Mouse (Mus musculus) testis, adult 2 months (tissue): ENCODE results near the gene Bcl2. TPM values are rescaled to one million over a fixed set of nuclear protein-coding genes. Genes with fewer than 3 reads are reported as not detected.
A peak's percentile ranks its signal among the peaks of the same experiment; 100 is the strongest.

ENCODE experiments used
- H3K27ac ChIP-seq: fragments of 200-500 bp; 2 replicates; pipeline ENCODE4 v1.5.1; 2012; ENCODE audit warnings: low read depth, low read length; ENCODE audit not compliant: control insufficient read depth, insufficient read depth
- H3K27me3 ChIP-seq: fragments of 200-500 bp; 2 replicates; pipeline ENCODE4 v1.6.1; 2012; ENCODE audit warnings: mild to moderate bottlenecking, low read length, moderate library complexity; ENCODE audit not compliant: control insufficient read depth, insufficient read depth
- H3K36me3 ChIP-seq: fragments of 200-500 bp; 2 replicates; pipeline ENCODE4 v1.6.1; 2012; ENCODE audit warnings: mild to moderate bottlenecking, low read length; ENCODE audit not compliant: control insufficient read depth, insufficient read depth
- H3K4me1 ChIP-seq: fragments of 200-500 bp; 2 replicates; pipeline ENCODE4 v1.6.1; 2012; ENCODE audit warnings: low read length; ENCODE audit not compliant: control insufficient read depth, insufficient read depth
- H3K4me3 ChIP-seq: fragments of 200-500 bp; 2 replicates; pipeline ENCODE4 v1.5.1; 2012; ENCODE audit warnings: low read depth, mild to moderate bottlenecking, low read length, moderate library complexity, mixed read lengths; ENCODE audit not compliant: control insufficient read depth
- CTCF ChIP-seq: fragments of 200-500 bp; IDR thresholded peaks from 2 replicates; pipeline ENCODE4 v1.5.1; 2012; ENCODE audit warnings: low read depth, mild to moderate bottlenecking, inconsistent platforms, low read length, moderate library complexity; ENCODE audit not compliant: control insufficient read depth, insufficient read depth, insufficient replicate concordance
- POLR2A ChIP-seq: fragments of 200-500 bp; IDR thresholded peaks from 2 replicates; pipeline ENCODE4 v1.6.1; 2012; ENCODE audit warnings: low read depth, mild to moderate bottlenecking, inconsistent platforms, low read length, moderate library complexity; ENCODE audit not compliant: control insufficient read depth
- polyA plus RNA-seq: library from polyadenylated mRNA; depleted of rRNA; stranded (reverse); fragments of >200 nt; gene quantifications from 2 replicates; pipeline ENCODE4 v1.2.3, GENCODE M21; 2012; rRNA removed

The Bcl2 gene
- polyA plus RNA-seq, 1 experiment: 0.11 TPM

DNA sequence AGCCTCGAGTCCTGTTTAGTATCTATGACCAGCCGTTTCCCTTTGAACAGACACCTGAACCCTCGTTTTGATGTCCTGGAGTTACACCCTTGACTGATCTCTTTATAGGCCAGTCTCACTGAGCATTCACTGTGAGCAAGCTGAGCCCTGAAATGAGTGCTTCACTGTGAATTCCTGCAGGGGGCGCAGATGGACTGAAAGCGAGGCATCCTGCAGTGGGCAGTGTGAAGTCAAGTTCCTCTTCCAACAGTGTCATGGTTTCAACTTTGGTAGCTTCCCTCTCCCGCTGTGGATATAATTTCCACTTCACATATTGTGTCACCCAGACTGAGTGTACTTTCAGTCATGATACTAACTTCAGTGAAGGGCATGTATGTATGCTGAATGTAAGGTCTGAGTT, 202.5 kb downstream of the Bcl2 start:
- Histone ChIP-seq H3K27me3 (no peaks in the 10 kb centered on the region), H3K4me1 (no peaks in the 10 kb centered on the region)

DNA sequence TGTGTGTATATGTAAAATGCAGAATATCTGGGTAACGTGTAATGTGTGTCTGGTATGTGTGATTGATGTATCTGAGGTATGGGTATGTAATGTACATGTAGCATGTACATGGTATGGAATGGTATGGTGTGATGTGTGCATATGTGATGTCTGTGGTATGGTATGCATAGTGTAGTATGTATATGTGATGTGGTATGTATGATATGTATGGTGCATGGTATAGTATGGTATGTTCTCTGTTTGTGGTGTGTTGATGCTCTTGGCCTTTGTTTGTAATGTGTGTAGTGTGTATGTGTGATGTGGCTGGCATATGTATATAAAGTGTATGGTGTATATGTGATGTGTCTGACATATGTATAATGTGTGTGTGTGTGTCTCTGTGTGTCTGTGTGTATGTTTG, 206.5 kb downstream of the Bcl2 start:
- H3K36me3 ChIP-seq: no peaks in the 10 kb centered on the region
- no peak overlapping the region for H3K4me3 ChIP-seq
- TF ChIP-seq POLR2A: no peak
- no peak for TF ChIP-seq CTCF
- H3K27ac ChIP-seq: no peak overlapping the region
- no peaks in the 10 kb centered on the region for H3K27me3 ChIP-seq
- no peaks in the 10 kb centered on the region for H3K4me1 ChIP-seq

More for the DNA sequence above, 202.5 kb downstream of the Bcl2 start:
- H3K27ac ChIP-seq: no peak overlapping the region
- H3K36me3 ChIP-seq: no peaks in the 10 kb centered on the region
- TF ChIP-seq CTCF (peak; percentile 72; the same call in 1 of the 2 replicates), POLR2A (no peak)
- H3K4me3 ChIP-seq: no peak overlapping the region

DNA sequence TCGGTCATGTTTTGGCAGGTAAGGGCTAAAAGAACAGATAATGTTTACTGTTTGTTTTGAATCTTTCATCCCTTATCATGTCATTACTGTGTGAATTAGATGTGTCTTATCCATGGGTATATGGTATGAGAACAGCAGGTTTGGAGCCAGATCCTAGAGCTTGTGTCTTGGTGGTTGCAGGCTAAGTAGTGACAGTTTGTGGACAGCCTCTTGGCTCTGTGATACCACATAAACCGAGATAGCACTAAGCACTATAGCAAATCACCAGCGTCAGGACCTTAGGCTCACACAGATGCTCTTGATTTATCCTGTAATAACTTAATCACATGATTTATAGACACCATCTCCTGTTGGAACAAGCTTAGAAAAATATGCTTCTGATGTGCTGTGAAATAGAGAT, 210.2 kb downstream of the Bcl2 start:
- Histone ChIP-seq H3K4me3 (no peak overlapping the region), H3K36me3 (no peaks in the 10 kb centered on the region), H3K4me1 (no peaks in the 10 kb centered on the region), H3K27me3 (no peaks in the 10 kb centered on the region), H3K27ac (no peak overlapping the region)
- TF ChIP-seq CTCF (no peak), POLR2A (no peak)

DNA sequence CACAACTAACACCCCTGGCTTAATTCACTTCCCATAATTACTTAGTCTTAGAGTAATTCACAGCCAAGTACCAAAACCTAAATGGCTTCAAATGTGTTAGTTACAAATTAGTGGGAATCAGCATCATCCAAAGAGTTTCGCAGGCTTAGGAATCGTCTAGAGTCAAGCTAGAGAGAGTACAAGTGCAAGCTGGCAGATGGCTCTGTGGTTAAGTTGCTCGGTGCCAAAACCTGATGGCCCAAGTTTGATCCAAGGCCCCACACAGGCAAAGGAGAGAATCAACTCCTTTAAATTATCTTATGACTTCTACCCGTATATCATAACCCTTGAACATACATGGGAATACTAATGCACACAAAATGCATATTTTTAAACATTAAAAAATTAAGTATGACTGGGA, 210.7 kb downstream of the Bcl2 start:
- no peak overlapping the region for H3K27ac ChIP-seq
- H3K27me3 ChIP-seq: no peaks in the 10 kb centered on the region
- H3K36me3 ChIP-seq: no peaks in the 10 kb centered on the region
- no peaks in the 10 kb centered on the region for H3K4me1 ChIP-seq
- no peak overlapping the region for H3K4me3 ChIP-seq
- TF ChIP-seq CTCF (no peak), POLR2A (no peak)

DNA sequence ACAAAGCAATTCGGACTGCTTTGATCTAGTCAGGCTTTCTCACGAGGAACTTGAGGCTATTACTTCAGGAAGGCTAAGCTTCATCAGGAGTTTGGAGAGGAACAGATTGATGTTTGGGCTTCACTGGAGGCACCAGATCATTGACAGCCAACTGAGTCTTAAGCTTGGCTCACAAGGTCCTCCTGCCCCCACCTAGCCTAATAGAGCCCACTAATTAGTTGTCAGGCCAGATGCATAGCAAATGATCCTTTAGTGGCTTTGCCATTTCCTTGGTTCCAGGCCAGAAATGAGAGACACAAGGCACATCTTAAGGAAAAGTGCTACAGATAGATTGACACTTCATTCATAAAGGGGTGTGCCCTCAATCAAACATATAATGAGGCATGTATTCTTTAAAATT, 216.1 kb downstream of the Bcl2 start:
- Histone ChIP-seq H3K36me3 (no peaks in the 10 kb centered on the region), H3K4me3 (no peak overlapping the region), H3K4me1 (no peaks in the 10 kb centered on the region), H3K27me3 (no peaks in the 10 kb centered on the region), H3K27ac (no peak overlapping the region)
- TF ChIP-seq POLR2A (no peak), CTCF (no peak)

Other genes starting within 250 kb of the Bcl2 start
- 1.5 and 2.3 TPM in 2 replicates for gene Kdsr, start 45.5 kb upstream of the Bcl2 start, polyA plus RNA-seq
- gene Vps4b, start 82.5 kb upstream of the Bcl2 start, polyA plus RNA-seq: 5.5 and 7.1 TPM in 2 replicates
- gene Serpinb5, start 146.9 kb upstream of the Bcl2 start, polyA plus RNA-seq: 0.14 TPM in 1 of 2 replicates, not detected in the other
- gene Serpinb12, start 220.2 kb upstream of the Bcl2 start, polyA plus RNA-seq: not detected in 2 replicates